Mouse (Mus musculus) testis, adult 2 months (tissue): ENCODE measurements around the gene Noxa1. TPM values are rescaled to one million over a fixed set of nuclear protein-coding genes. Genes with fewer than 3 reads are reported as not detected.

Experiments
- H3K27ac ChIP-seq: fragments of 200-500 bp; 2 replicates; pipeline ENCODE4 v1.5.1; 2012; ENCODE audit warnings: low read depth, low read length; ENCODE audit not compliant: control insufficient read depth, insufficient read depth
- H3K27me3 ChIP-seq: fragments of 200-500 bp; 2 replicates; pipeline ENCODE4 v1.6.1; 2012; ENCODE audit warnings: mild to moderate bottlenecking, low read length, moderate library complexity; ENCODE audit not compliant: control insufficient read depth, insufficient read depth
- H3K36me3 ChIP-seq: fragments of 200-500 bp; 2 replicates; pipeline ENCODE4 v1.6.1; 2012; ENCODE audit warnings: mild to moderate bottlenecking, low read length; ENCODE audit not compliant: control insufficient read depth, insufficient read depth
- H3K4me1 ChIP-seq: fragments of 200-500 bp; 2 replicates; pipeline ENCODE4 v1.6.1; 2012; ENCODE audit warnings: low read length; ENCODE audit not compliant: control insufficient read depth, insufficient read depth
- H3K4me3 ChIP-seq: fragments of 200-500 bp; 2 replicates; pipeline ENCODE4 v1.5.1; 2012; ENCODE audit warnings: low read depth, mild to moderate bottlenecking, low read length, moderate library complexity, mixed read lengths; ENCODE audit not compliant: control insufficient read depth
- CTCF ChIP-seq: fragments of 200-500 bp; IDR thresholded peaks from 2 replicates; pipeline ENCODE4 v1.5.1; 2012; ENCODE audit warnings: low read depth, mild to moderate bottlenecking, inconsistent platforms, low read length, moderate library complexity; ENCODE audit not compliant: control insufficient read depth, insufficient read depth, insufficient replicate concordance
- POLR2A ChIP-seq: fragments of 200-500 bp; IDR thresholded peaks from 2 replicates; pipeline ENCODE4 v1.6.1; 2012; ENCODE audit warnings: low read depth, mild to moderate bottlenecking, inconsistent platforms, low read length, moderate library complexity; ENCODE audit not compliant: control insufficient read depth
- polyA plus RNA-seq: library from polyadenylated mRNA; depleted of rRNA; stranded (reverse); fragments of >200 nt; gene quantifications from 2 replicates; pipeline ENCODE4 v1.2.3, GENCODE M21; 2012; rRNA removed

Noxa1 gene
- polyA plus RNA-seq, 1 experiment: 0.14 TPM

DNA sequence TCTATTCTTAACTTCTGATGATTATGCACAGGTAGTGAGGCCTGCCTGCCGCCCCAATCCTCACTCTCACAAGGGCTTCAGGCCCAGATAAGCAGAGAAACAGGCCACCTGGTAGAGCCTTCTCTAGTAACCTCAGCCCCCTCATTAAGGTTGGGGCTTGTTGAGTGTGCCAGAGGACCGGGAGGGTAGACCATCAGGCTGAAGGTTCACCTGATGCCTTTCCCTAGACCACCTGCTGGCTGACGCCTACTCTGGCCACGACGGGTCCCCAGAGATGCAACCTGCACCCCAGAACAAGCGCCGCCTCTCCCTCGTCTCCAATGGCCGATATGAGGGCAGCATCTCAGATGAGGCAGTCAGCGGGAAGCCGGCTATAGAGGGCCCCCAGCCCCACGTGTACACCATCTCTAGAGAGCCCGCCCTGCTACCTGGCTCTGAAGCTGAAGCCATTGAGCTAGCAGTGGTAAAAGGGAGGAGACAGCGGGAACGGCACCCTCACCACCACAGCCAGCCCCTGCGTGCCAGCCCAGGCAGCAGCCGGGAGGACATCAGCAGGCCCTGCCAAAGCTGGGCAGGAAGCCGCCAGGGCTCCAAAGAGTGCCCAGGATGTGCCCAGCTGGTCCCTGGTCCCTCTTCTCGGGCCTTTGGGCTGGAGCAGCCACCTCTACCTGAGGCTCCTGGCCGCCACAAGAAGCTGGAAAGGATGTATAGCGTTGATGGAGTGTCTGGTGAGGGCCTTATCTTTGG is 39.4 kb downstream of the Noxa1 start:
- no peaks in the 10 kb centered on the region; the same call in none of the 2 replicates for H3K36me3 ChIP-seq
- H3K27me3 ChIP-seq: no peaks in the 10 kb centered on the region

DNA sequence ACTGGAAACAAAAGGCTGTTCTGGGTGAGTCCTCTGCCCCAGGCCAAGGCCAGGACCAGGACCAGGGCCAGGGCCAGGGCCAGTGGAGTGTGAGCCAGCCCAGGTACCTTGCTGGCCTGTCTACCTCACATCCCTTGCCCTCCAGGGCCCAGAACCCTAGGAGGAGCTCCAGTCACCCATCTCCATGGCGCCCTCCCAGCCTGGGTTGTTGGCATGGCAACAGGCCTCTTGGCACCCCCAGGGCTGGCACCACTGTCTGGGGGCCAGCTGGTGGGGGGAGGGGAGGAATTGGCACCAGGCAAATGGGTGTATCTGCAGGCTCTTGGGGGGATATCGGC is 39.9 kb downstream of the Noxa1 start:
- peak overlapping the region; percentile 81 for H3K4me3 ChIP-seq
- H3K27me3 ChIP-seq: no peaks in the 10 kb centered on the region
- no peak for TF ChIP-seq CTCF
- no peak for TF ChIP-seq POLR2A
- H3K4me1 ChIP-seq: peaks cover 16% of the 10 kb centered on the region
- H3K36me3 ChIP-seq: peaks cover 2% of the 10 kb centered on the region
- H3K27ac ChIP-seq: no peak overlapping the region

More for the DNA sequence above, 39.4 kb downstream of the Noxa1 start:
- no peak overlapping the region for H3K27ac ChIP-seq
- H3K4me3 ChIP-seq: peak overlapping the region; percentile 81; the same call in 1 of the 2 replicates
- no peak for TF ChIP-seq POLR2A
- no peak for TF ChIP-seq CTCF
- peaks cover 16% of the 10 kb centered on the region for H3K4me1 ChIP-seq

DNA sequence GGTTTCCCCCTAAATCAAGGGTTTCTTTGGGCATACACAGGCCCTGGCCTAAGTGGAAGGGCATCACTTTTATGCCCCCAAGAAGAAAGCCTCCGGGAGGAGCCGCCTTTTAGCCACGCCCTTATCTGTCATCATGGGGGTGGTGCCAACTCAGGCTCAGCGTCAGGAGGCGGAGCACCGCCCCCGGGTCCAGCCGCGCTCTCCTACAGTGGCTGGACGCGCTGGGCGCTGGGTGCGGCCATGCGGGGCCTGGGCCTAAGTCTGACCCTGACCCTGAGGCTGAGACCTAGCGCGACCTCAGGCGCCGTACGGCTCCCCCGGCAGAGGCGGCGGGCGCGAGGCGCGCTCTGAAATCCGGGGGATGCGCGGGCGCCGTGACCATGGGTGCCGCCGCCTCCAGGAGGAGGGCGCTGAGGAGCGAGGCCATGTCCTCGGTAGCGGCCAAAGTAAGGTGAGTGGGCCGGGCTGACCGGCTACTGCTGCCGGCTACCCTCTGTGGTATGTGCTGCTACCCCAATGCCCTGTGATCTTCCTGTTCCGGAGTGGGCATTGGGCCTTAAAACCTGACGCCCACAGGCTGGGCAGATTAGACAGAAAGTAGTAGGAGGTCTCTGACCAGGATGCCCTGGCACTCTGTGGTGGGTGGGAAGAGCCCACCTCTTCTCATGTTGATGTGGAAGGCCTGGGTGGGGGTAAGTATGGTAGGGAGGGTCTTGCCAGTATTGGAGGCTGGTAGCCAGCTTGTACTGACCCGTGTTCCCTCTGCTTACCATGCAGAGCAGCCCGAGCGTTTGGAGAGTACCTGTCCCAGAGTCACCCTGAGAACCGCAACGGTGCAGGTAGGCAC is 40.5 kb downstream of the Noxa1 start, which contains the start of gene Nsmf:
Gene Nsmf (plus strand): TSS at position 135 of the 847 bp plus-strand sequence.
- Histone ChIP-seq H3K27ac (no peak within 1 kb of the TSS), H3K4me1 (peaks cover 16% of the 10 kb centered on the region), H3K27me3 (no peaks in the 10 kb centered on the region), H3K36me3 (peaks cover 2% of the 10 kb centered on the region), H3K4me3 (peak within 1 kb of the TSS; percentile 81)
- peak; percentile 69 for TF ChIP-seq POLR2A
- no peak for TF ChIP-seq CTCF

DNA sequence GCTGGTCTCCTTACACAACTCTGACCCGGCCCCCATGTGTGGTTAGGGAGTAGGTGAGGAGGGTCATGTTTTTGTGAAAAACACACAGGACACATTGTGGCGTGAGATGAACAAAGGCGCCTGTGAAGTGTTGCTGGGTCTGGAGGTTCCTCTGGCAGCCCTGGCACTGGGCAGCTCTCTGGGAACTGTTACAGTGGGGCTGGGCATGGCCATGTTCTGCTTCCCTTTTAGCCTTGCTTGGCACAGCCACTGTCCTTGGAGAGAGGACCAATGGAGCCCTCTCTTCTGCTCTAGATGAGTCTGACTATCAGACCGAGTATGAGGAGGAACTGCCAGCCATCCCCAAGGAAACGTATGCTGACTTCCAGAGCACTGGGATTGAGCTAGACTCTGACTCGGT is 41.8 kb downstream of the Noxa1 start:
- TF ChIP-seq CTCF (no peak), POLR2A (no peak)
- H3K27me3 ChIP-seq: no peaks in the 10 kb centered on the region
- peaks cover 16% of the 10 kb centered on the region for H3K4me1 ChIP-seq

DNA sequence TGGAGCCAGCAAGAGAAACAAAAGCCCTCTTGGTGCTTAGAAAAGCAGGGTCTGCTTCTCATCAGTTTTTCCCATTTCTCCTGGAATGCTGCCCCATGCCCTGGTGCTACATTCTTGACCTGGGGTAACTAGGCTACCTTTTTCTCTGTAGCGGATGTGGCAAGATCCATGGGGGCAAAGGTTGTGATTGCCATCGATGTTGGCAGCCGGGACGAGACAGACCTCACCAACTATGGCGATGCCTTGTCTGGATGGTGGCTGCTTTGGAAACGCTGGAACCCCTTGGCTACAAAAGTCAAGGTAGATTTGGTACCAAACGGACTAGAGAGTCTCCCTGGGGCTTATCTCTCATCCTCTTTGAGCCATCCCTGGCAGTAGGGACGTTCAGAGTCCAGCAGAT is 43.5 kb downstream of the Noxa1 start:
- Histone ChIP-seq H3K36me3 (peaks cover 2% of the 10 kb centered on the region), H3K27me3 (no peaks in the 10 kb centered on the region), H3K4me1 (peaks cover 16% of the 10 kb centered on the region), H3K4me3 (no peak overlapping the region), H3K27ac (no peak overlapping the region)
- no peak for TF ChIP-seq POLR2A
- no peak for TF ChIP-seq CTCF

More for the DNA sequence above, 41.8 kb downstream of the Noxa1 start:
- peaks cover 2% of the 10 kb centered on the region for H3K36me3 ChIP-seq
- H3K4me3 ChIP-seq: no peak overlapping the region
- no peak overlapping the region for H3K27ac ChIP-seq

DNA sequence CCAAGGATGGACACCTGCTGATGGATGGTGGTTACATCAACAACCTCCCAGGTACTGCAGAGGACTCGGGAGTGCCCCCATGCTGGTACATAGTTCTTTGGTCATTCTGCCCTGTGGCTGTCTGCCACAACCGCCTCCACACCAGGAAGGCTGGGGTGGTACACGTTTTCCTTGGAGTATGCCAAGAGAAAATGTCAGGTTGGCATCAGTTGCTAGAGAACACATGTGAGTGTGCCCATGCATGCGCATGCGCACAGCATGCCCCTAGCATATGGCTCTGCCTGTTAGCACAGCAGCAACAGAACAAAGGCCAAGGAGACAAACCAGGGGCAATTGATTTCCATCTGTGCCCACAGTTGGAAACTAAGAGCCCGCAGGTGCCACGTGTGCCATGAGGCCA is 44.0 kb downstream of the Noxa1 start:
- Histone ChIP-seq H3K27me3 (no peaks in the 10 kb centered on the region), H3K27ac (no peak overlapping the region), H3K4me3 (no peak overlapping the region), H3K4me1 (peaks cover 16% of the 10 kb centered on the region), H3K36me3 (peaks cover 2% of the 10 kb centered on the region)
- TF ChIP-seq CTCF: no peak
- TF ChIP-seq POLR2A: no peak

DNA sequence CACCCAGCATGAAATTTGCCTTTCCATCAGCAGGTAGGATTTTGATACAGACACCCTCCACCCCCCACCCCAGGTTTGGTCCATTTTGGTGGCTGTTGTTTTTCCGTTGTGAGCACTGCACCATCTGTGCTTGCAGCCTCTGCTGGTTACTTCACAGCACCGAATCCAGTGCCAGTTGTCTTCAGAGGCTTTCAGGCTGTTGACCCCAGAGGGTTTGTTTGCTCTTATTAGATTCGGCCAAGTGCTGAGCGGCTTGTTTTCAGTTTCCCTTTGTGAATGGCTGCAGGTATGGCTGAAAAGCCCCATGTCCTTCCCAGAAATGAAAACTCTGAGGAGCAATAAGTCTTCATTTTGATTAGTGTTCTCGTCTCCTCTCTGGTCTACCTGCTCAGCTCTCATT is 54.9 kb downstream of the Noxa1 start:
- peaks cover 2% of the 10 kb centered on the region for H3K36me3 ChIP-seq
- no peak overlapping the region for H3K4me3 ChIP-seq
- no peaks in the 10 kb centered on the region for H3K27me3 ChIP-seq
- TF ChIP-seq CTCF (no peak), POLR2A (no peak)
- no peaks in the 10 kb centered on the region for H3K4me1 ChIP-seq
- no peak overlapping the region for H3K27ac ChIP-seq

Other genes with a start within 250 kb of the Noxa1 start
- 11.0 and 13.2 TPM in 2 replicates for gene Ehmt1, start 175.5 kb downstream of the Noxa1 start, polyA plus RNA-seq
- 13.8 TPM in 2 replicates for gene Arrdc1, start 159.9 kb downstream of the Noxa1 start, polyA plus RNA-seq
- gene Zmynd19, start 145.4 kb downstream of the Noxa1 start, polyA plus RNA-seq: 35.8 and 37.9 TPM in 2 replicates
- gene Dph7, start 132.7 kb downstream of the Noxa1 start, polyA plus RNA-seq: 10.6 and 11.7 TPM in 2 replicates
- gene Mrpl41, start 120.1 kb downstream of the Noxa1 start, polyA plus RNA-seq: 41.0 and 45.1 TPM in 2 replicates
- gene Pnpla7, start 119.1 kb downstream of the Noxa1 start, polyA plus RNA-seq: 50.8 and 58.7 TPM in 2 replicates
- 69.1 and 78.2 TPM in 2 replicates for gene Nsmf, start 40.8 kb downstream of the Noxa1 start, polyA plus RNA-seq
- 0.48 TPM in 2 replicates for gene Entpd8, start 14.8 kb downstream of the Noxa1 start, polyA plus RNA-seq
- 3.8 and 4.0 TPM in 2 replicates for gene Nrarp, start 85.6 kb upstream of the Noxa1 start, polyA plus RNA-seq
- 0.98 and 1.3 TPM in 2 replicates for gene Tor4a, start 101.7 kb upstream of the Noxa1 start, polyA plus RNA-seq
- 20.7 and 24.9 TPM in 2 replicates for gene Nelfb, start 116.3 kb upstream of the Noxa1 start, polyA plus RNA-seq
- gene Stpg3, start 119.5 kb upstream of the Noxa1 start, polyA plus RNA-seq: 244 and 247 TPM in 2 replicates
- 552 and 576 TPM in 2 replicates for gene Fam166a, start 123.6 kb upstream of the Noxa1 start, polyA plus RNA-seq
- 2,564 and 2,638 TPM in 2 replicates for gene Tubb4b, start 129.6 kb upstream of the Noxa1 start, polyA plus RNA-seq
- 0.48 and 0.55 TPM in 2 replicates for gene Slc34a3, start 139.2 kb upstream of the Noxa1 start, polyA plus RNA-seq
- gene Rnf224, start 141.6 kb upstream of the Noxa1 start, polyA plus RNA-seq: 0.05 TPM in 1 of 2 replicates, not detected in the other
- 7.4 and 8.1 TPM in 2 replicates for gene Rnf208, start 147.1 kb upstream of the Noxa1 start, polyA plus RNA-seq
- gene Cysrt1, start 147.3 kb upstream of the Noxa1 start, polyA plus RNA-seq: 0.12 and 0.31 TPM in 2 replicates
- gene AL732309.1, start 151.7 kb upstream of the Noxa1 start, polyA plus RNA-seq: 7.0 and 7.9 TPM in 2 replicates
- 63.3 and 69.3 TPM in 2 replicates for gene Tmem203, start 160.3 kb upstream of the Noxa1 start, polyA plus RNA-seq
- 357 and 363 TPM in 2 replicates for gene Tprn, start 167.5 kb upstream of the Noxa1 start, polyA plus RNA-seq
- gene Ssna1, start 177.3 kb upstream of the Noxa1 start, polyA plus RNA-seq: 54.9 and 64.2 TPM in 2 replicates
- 29.3 and 32.3 TPM in 2 replicates for gene Anapc2, start 177.3 kb upstream of the Noxa1 start, polyA plus RNA-seq
- 830 and 870 TPM in 2 replicates for gene Tmem210, start 193.0 kb upstream of the Noxa1 start, polyA plus RNA-seq
- 3.5 and 4.3 TPM in 2 replicates for gene Lrrc26, start 194.8 kb upstream of the Noxa1 start, polyA plus RNA-seq
- 0.38 and 0.75 TPM in 2 replicates for gene Grin1, start 224.0 kb upstream of the Noxa1 start, polyA plus RNA-seq
- 25.4 and 29.3 TPM in 2 replicates for gene Man1b1, start 237.2 kb upstream of the Noxa1 start, polyA plus RNA-seq